Mouse (Mus musculus): ENCODE measurements around the gene Psg27. TPM values are rescaled to one million over a fixed set of nuclear protein-coding genes. Genes with fewer than 3 reads are reported as not detected.
"Not testable (repeated sequence)": the region's sequence is repeated elsewhere in the genome, so short reads cannot be mapped to it uniquely, and the experiment has no call there.

Psg27 gene
- total RNA-seq (2012; rRNA removed) = not detected in 2 replicates

DNA sequence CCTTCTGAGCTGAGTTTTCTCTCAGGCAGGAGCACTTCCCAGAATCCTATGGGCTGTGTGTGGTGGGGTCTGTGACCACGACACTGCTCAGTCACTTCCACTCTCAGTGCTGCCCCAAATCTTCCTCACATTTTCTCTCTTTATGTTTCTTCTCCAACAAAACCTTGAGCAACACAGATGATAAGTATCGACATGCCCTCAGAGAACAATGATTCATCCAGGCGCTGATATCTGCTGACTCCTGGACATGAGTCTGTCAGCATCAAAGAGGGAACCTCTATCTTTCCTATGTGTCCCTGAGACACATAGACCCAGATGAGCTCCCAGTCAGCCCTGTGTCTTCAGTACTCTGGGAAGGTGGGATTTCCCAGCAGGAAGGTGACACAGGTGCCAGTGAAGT is at the start of gene Psg27:
Psg27 (minus strand) TSS at position 101 of the 400 bp plus-strand sequence.
- H3K9me3 ChIP-seq (ENCODE audit: control insufficient read depth, insufficient read depth, low read depth, low read length) = no peaks in the 10 kb centered on the region; the same call in 1 of the 2 replicates
- no peak for DNase-seq (ENCODE audit: low read depth, low spot score)
- in situ Hi-C loops (cut with MboI; ENCODE audit: low sequenced_read_pairs in 2 of 2, unreplicated experiment in 2 of 2) = no loop called here
- H3K4me3 ChIP-seq (ENCODE audit: insufficient read depth in 1 of 2, low read depth in 1 of 2, low read length in 2 of 2, poor library complexity in 1 of 2, severe bottlenecking in 1 of 2) = no peak within 1 kb of the TSS
- no peak within 1 kb of the TSS for H3K27ac ChIP-seq (ENCODE audit: insufficient read depth, low read depth, low read length, poor library complexity, severe bottlenecking)
- no peak within 1 kb of the TSS for H3K9ac ChIP-seq (ENCODE audit: insufficient read depth, low read depth, low read length, poor library complexity, severe bottlenecking)
- H3K36me3 ChIP-seq (ENCODE audit: control insufficient read depth, insufficient read depth, low read length, poor library complexity, severe bottlenecking) = no peaks in the 10 kb centered on the region
- TF ChIP-seq ZC3H11A (IDR thresholded peaks at IDR 0.05; ENCODE audit: borderline replicate concordance, low read depth, low read length) (no peak), MAFK (IDR thresholded peaks at IDR 0.05; ENCODE audit: insufficient read depth, low read depth, low read length) (no peak), HCFC1 (IDR thresholded peaks at IDR 0.05; ENCODE audit: borderline replicate concordance, insufficient read depth, low read length) (no peak), ZNF384 (IDR thresholded peaks at IDR 0.05; ENCODE audit: low read depth, low read length) (no peak), CHD2 (IDR thresholded peaks at IDR 0.05; ENCODE audit: low read depth, low read length) (no peak)
- H3K4me1 ChIP-seq (ENCODE audit: control insufficient read depth in 2 of 2, insufficient read depth in 2 of 2, low read length in 2 of 2, poor library complexity in 1 of 2) = no peaks in the 10 kb centered on the region

DNA sequence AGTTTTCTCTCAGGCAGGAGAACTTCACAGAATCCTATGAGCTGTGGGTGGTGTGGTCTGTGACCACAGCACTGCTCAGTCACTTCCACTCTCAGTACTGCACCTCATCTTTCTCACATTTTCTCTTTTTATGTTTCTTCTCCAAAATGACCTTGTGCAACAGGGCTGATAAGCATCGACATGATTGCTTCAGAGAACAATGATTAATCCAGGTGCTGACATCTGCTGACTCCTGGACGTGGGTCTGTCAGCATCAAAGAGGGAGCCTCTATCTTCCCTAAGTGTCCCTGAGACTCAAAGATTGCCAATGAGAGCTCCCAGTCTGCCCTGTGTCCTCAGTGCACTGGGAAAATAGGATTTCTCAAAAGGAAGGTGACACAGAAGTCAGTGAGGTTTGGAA is 49.3 kb upstream of the Psg27 start, which contains the start of gene Psg23:
Psg23 (minus strand) TSS at position 101 of the 400 bp plus-strand sequence.
- H3K9me3 ChIP-seq (ENCODE audit: control insufficient read depth, insufficient read depth, low read depth, low read length); DNase-seq (ENCODE audit: low read depth, low spot score); H3K9ac ChIP-seq (ENCODE audit: insufficient read depth, low read depth, low read length, poor library complexity, severe bottlenecking); H3K4me1 ChIP-seq (ENCODE audit: control insufficient read depth in 2 of 2, insufficient read depth in 2 of 2, low read length in 2 of 2, poor library complexity in 1 of 2); in situ Hi-C loops (cut with MboI; ENCODE audit: low sequenced_read_pairs in 2 of 2, unreplicated experiment in 2 of 2); H3K27ac ChIP-seq (ENCODE audit: insufficient read depth, low read depth, low read length, poor library complexity, severe bottlenecking); H3K36me3 ChIP-seq (ENCODE audit: control insufficient read depth, insufficient read depth, low read length, poor library complexity, severe bottlenecking); H3K4me3 ChIP-seq (ENCODE audit: insufficient read depth in 1 of 2, low read depth in 1 of 2, low read length in 2 of 2, poor library complexity in 1 of 2, severe bottlenecking in 1 of 2): not testable (repeated sequence)

- DNase-seq (ENCODE audit: low read depth, low spot score) = no peak
- H3K9ac ChIP-seq (ENCODE audit: insufficient read depth, low read depth, low read length, poor library complexity, severe bottlenecking) = no peak overlapping the region
- H3K4me3 ChIP-seq (ENCODE audit: insufficient read depth in 1 of 2, low read depth in 1 of 2, low read length in 2 of 2, poor library complexity in 1 of 2, severe bottlenecking in 1 of 2) = no peak overlapping the region
- no peak overlapping the region for H3K27ac ChIP-seq (ENCODE audit: insufficient read depth, low read depth, low read length, poor library complexity, severe bottlenecking)
- TF ChIP-seq HCFC1 (IDR thresholded peaks at IDR 0.05; ENCODE audit: borderline replicate concordance, insufficient read depth, low read length) (no peak), CHD2 (IDR thresholded peaks at IDR 0.05; ENCODE audit: low read depth, low read length) (no peak), ZNF384 (IDR thresholded peaks at IDR 0.05; ENCODE audit: low read depth, low read length) (no peak), ZC3H11A (IDR thresholded peaks at IDR 0.05; ENCODE audit: borderline replicate concordance, low read depth, low read length) (no peak), MAFK (IDR thresholded peaks at IDR 0.05; ENCODE audit: insufficient read depth, low read depth, low read length) (no peak)
- H3K9me3 ChIP-seq (ENCODE audit: control insufficient read depth, insufficient read depth, low read depth, low read length) = no peaks in the 10 kb centered on the region; the same call in 1 of the 2 replicates
- no peaks in the 10 kb centered on the region for H3K4me1 ChIP-seq (ENCODE audit: control insufficient read depth in 2 of 2, insufficient read depth in 2 of 2, low read length in 2 of 2, poor library complexity in 1 of 2)
- H3K36me3 ChIP-seq (ENCODE audit: control insufficient read depth, insufficient read depth, low read length, poor library complexity, severe bottlenecking) = no peaks in the 10 kb centered on the region
- in situ Hi-C loops (cut with MboI; ENCODE audit: low sequenced_read_pairs in 2 of 2, unreplicated experiment in 2 of 2) = no loop called here
These were observed 7.3 kb downstream of the Psg27 start for GRCm38 (mm10) chr7:18559850-18560249.

- in situ Hi-C loops (cut with MboI; ENCODE audit: low sequenced_read_pairs in 2 of 2, unreplicated experiment in 2 of 2); DNase-seq (ENCODE audit: low read depth, low spot score); H3K27ac ChIP-seq (ENCODE audit: insufficient read depth, low read depth, low read length, poor library complexity, severe bottlenecking); H3K4me1 ChIP-seq (ENCODE audit: control insufficient read depth in 2 of 2, insufficient read depth in 2 of 2, low read length in 2 of 2, poor library complexity in 1 of 2); H3K9me3 ChIP-seq (ENCODE audit: control insufficient read depth, insufficient read depth, low read depth, low read length); H3K9ac ChIP-seq (ENCODE audit: insufficient read depth, low read depth, low read length, poor library complexity, severe bottlenecking); H3K4me3 ChIP-seq (ENCODE audit: insufficient read depth in 1 of 2, low read depth in 1 of 2, low read length in 2 of 2, poor library complexity in 1 of 2, severe bottlenecking in 1 of 2); H3K36me3 ChIP-seq (ENCODE audit: control insufficient read depth, insufficient read depth, low read length, poor library complexity, severe bottlenecking): not testable (repeated sequence)
These were observed 11.4 kb downstream of the Psg27 start for GRCm38 (mm10) chr7:18555751-18556150.

DNA sequence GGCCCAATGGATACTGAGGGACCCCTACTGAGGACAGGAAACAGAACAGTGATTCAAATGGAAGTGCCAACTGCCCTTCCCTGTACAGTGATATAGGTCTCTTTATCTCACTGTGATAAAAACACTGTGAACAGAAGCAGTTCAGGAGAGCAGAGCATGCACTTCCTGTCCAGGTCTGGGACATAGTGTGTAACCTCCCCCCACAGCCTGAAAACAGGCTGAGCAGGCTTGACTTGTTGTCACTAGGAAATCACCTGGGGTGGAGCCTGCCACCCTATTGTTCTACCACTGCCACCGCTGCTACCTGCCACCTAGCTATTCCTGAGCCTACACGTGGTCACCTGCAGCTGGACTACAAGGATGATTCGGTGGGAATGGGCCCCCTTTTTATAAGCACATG is 33.7 kb downstream of the Psg27 start:
- H3K9me3 ChIP-seq (ENCODE audit: control insufficient read depth, insufficient read depth, low read depth, low read length) = no peaks in the 10 kb centered on the region
- H3K4me1 ChIP-seq (ENCODE audit: control insufficient read depth in 2 of 2, insufficient read depth in 2 of 2, low read length in 2 of 2, poor library complexity in 1 of 2) = peaks cover 0 to 5% of the 10 kb centered on the region in 2 experiments; a peak in 1 of 4 replicates
- TF ChIP-seq MAFK (IDR thresholded peaks at IDR 0.05; ENCODE audit: insufficient read depth, low read depth, low read length) = no peak
- TF ChIP-seq ZC3H11A (IDR thresholded peaks at IDR 0.05; ENCODE audit: borderline replicate concordance, low read depth, low read length) = no peak
- no peak for TF ChIP-seq HCFC1 (IDR thresholded peaks at IDR 0.05; ENCODE audit: borderline replicate concordance, insufficient read depth, low read length)
- TF ChIP-seq CHD2 (IDR thresholded peaks at IDR 0.05; ENCODE audit: low read depth, low read length) = no peak
- no peak for TF ChIP-seq ZNF384 (IDR thresholded peaks at IDR 0.05; ENCODE audit: low read depth, low read length)
- H3K36me3 ChIP-seq (ENCODE audit: control insufficient read depth, insufficient read depth, low read length, poor library complexity, severe bottlenecking) = no peaks in the 10 kb centered on the region
- in situ Hi-C loops (cut with MboI; ENCODE audit: low sequenced_read_pairs in 2 of 2, unreplicated experiment in 2 of 2) = no loop called here
- no peak overlapping the region for H3K9ac ChIP-seq (ENCODE audit: insufficient read depth, low read depth, low read length, poor library complexity, severe bottlenecking)
- no peak for DNase-seq (ENCODE audit: low read depth, low spot score)
- no peak overlapping the region for H3K27ac ChIP-seq (ENCODE audit: insufficient read depth, low read depth, low read length, poor library complexity, severe bottlenecking)
- no peak overlapping the region for H3K4me3 ChIP-seq (ENCODE audit: insufficient read depth in 1 of 2, low read depth in 1 of 2, low read length in 2 of 2, poor library complexity in 1 of 2, severe bottlenecking in 1 of 2)
